Mouse (Mus musculus) midbrain, postnatal 0 days (tissue): ENCODE results near the gene Rgs3. TPM values are rescaled to one million over a fixed set of nuclear protein-coding genes. Genes with fewer than 3 reads are reported as not detected.

Experiments used
- ATAC-seq: fragments of 200-750 bp; cut with Nextera tagmentation; 2 replicates; pipeline ENCODE4 v1.8.0; 2017; ENCODE audit warnings: moderate number of reproducible peaks, mild to moderate bottlenecking, moderate TSS enrichment, moderate library complexity; ENCODE audit not compliant: low FRiP score
- DNase-seq: peaks from one replicate; pipeline ENCODE4 v3.0.0-alpha.2; 2015; ENCODE audit warnings: low spot score
- H3K27ac ChIP-seq: fragments of 300-500 bp; sonication (generic); 2 replicates; pipeline ENCODE4 v1.5.1; 2014; ENCODE audit warnings: low read depth, mild to moderate bottlenecking, low read length, mixed read lengths
- H3K27me3 ChIP-seq: fragments of 300-500 bp; sonication (generic); 2 replicates; pipeline ENCODE4 v1.6.1; 2014; ENCODE audit warnings: low read length, control low read depth, mixed read lengths; ENCODE audit not compliant: insufficient read depth
- H3K36me3 ChIP-seq: fragments of 300-500 bp; sonication (generic); 2 replicates; pipeline ENCODE4 v1.6.1; 2014; ENCODE audit warnings: low read length, control low read depth, mixed read lengths; ENCODE audit not compliant: insufficient read depth
- H3K4me1 ChIP-seq: fragments of 300-500 bp; sonication (generic); 2 replicates; pipeline ENCODE4 v1.6.1; 2014; ENCODE audit warnings: mild to moderate bottlenecking, control low read depth, antibody characterized with exemption, low read length, mixed read lengths; ENCODE audit not compliant: insufficient read depth
- H3K4me2 ChIP-seq: fragments of 300-500 bp; sonication (generic); 2 replicates; pipeline ENCODE4 v1.6.1; 2014; ENCODE audit warnings: low read depth, mild to moderate bottlenecking, low read length, mixed read lengths; ENCODE audit not compliant: poor library complexity, severe bottlenecking
- H3K4me3 ChIP-seq: fragments of 300-500 bp; sonication (generic); 2 replicates; pipeline ENCODE4 v1.5.1; 2014; ENCODE audit warnings: low read depth, mild to moderate bottlenecking, low read length, moderate library complexity
- H3K9ac ChIP-seq: fragments of 300-500 bp; sonication (generic); replicated peaks from 2 replicates; pipeline ENCODE4 v1.6.1; 2014; ENCODE audit warnings: mild to moderate bottlenecking, low read length, moderate library complexity, mixed read lengths; ENCODE audit not compliant: poor library complexity, severe bottlenecking
- H3K9me3 ChIP-seq: fragments of 300-500 bp; sonication (generic); 2 replicates; pipeline ENCODE4 v1.6.1; 2016; ENCODE audit warnings: low read length, control low read depth
- CTCF ChIP-seq: IDR thresholded peaks from 2 replicates; pipeline ENCODE4 v1.5.1; 2016; ENCODE audit warnings: antibody characterized with exemption, mild to moderate bottlenecking
- WGBS: fragments of 180-500 bp; shearing (Covaris S2); extraction: QIAGEN DNeasy Blood & Tissue Kit; methylation state at CpG from one replicate; pipeline ENCODE4 v1.1.7; 2014; 5-methylcytosine and 5-hydroxymethylcytosine counted together
- polyA plus RNA-seq: library from polyadenylated mRNA; unstranded; fragments of >200 nt; fragmentation: Nextera tagmentation; extraction: Ambion mirVana; gene quantifications from 2 replicates; pipeline ENCODE4 v1.2.1, GENCODE M21; 2015
- total RNA-seq: library from RNA; depleted of rRNA; stranded (reverse); fragments of >200 nt; gene quantifications from 2 replicates; pipeline ENCODE4 v1.2.3, GENCODE M21; 2014

Rgs3 gene
- total and polyA plus RNA-seq, 2 experiments from 2014 or later, result 55.6 to 89.4 TPM

DNA sequence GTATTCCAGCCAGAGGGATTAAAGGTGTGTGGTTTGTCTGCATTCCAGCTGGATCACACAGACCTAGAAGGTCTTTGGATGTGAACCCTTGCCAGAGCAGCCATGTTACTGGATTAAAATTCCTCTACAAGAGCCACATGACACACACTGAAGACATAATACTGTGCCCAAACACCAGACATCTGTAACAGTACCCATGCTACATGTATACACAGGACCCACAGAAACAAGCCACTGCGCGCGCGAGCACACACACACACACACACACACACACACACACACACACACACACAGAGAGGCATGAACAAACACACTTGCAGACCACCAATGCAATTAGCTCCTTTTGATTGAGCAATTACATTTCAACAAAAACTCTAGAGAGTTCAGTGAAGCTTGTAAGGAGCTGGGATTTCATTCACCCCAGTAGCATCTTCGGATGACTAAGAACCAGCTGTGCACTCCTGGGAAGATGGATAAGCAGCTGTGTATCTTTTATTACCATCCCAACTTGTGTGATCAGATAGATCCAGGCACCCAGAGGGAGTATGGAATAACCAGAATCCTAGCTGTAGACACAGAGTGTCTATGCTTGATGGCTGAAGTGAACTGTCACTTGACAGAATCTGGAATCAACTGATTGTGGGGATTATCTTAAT lies 166.8 kb downstream of the Rgs3 start:
- Histone ChIP-seq H3K9ac (no peak overlapping the region), H3K36me3 (no peaks in the 10 kb centered on the region), H3K4me2 (no peak overlapping the region), H3K4me3 (no peak overlapping the region), H3K27me3 (no peaks in the 10 kb centered on the region), H3K4me1 (no peaks in the 10 kb centered on the region), H3K9me3 (no peaks in the 10 kb centered on the region), H3K27ac (no peak overlapping the region)
- WGBS, result 84% methylated on average over 5 of the region's 5 CpGs
- TF ChIP-seq CTCF, result no peak
- DNase-seq, result peak; percentile 5
- no peak for ATAC-seq

DNA sequence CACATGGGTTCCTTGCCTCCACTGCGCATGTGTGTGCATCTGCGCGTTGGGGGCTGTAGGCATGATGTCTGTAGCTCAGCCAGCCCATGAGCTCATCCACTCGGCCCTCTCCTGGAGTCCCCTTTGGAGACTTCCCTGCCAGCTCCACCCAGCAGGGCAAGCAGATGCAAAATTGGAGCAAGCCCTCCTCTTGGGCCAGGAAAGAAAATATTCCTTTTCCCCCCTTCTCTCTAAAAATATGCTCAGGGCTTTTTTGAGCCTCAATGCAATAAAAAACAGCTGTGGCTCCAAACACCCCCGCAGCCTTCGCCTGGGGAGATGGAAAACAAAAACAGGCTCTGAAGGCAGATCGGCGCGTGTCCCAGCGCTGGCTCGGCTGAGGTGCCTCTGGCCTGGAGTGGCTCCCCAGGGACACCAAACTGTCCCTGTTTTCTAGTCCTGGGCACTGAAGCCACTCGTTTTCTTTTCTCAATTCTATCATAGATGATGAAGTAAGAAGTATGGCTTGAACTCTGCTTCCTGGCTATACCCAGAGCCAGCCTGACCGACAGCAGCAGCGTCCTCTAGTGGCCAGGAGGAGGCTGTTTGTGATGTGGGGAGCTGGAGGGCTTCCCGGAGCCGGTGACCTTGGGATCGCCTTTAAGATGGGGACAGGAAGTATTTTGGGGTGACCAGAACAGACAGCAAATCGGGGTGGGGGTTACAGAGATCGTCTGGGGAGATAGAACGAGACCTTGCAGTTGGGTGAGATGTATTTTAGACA lies 168.1 kb downstream of the Rgs3 start:
- ATAC-seq (no peak), DNase-seq (peak; percentile 7)
- Histone ChIP-seq H3K27ac (no peak overlapping the region), H3K27me3 (no peaks in the 10 kb centered on the region), H3K4me3 (no peak overlapping the region), H3K9me3 (no peaks in the 10 kb centered on the region), H3K4me1 (no peaks in the 10 kb centered on the region), H3K36me3 (no peaks in the 10 kb centered on the region), H3K9ac (no peak overlapping the region), H3K4me2 (no peak overlapping the region)
- TF ChIP-seq CTCF, result peak; percentile 25; the same call in 1 of the 2 replicates
- 71% methylated on average over 20 of the region's 20 CpGs for WGBS

DNA sequence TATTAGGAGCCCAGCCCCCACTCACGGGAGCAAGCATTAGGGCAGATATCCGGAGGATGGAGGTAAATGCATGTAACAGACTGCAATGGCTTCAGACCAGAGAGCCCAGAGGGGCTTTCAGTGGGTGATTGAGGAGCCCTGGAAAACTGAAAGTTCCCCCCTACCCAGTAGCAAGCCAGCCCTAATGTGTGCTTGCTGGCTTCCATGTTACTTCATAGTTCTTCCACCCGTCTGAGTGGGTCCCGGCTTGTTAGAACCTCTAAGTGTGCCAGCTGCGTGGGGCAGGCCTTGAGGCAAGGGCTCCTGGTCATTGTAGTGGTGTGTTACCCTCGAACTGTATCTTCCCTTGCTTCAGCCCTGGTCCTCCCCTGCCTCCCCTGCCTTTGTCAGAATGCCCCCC lies 168.8 kb downstream of the Rgs3 start:
- Histone ChIP-seq H3K27me3 (no peaks in the 10 kb centered on the region), H3K9me3 (no peaks in the 10 kb centered on the region), H3K9ac (no peak overlapping the region), H3K4me2 (no peak overlapping the region), H3K36me3 (no peaks in the 10 kb centered on the region), H3K4me1 (no peaks in the 10 kb centered on the region; the same call in 1 of the 2 replicates), H3K4me3 (no peak overlapping the region), H3K27ac (no peak overlapping the region)
- TF ChIP-seq CTCF, result no peak
- no peak for DNase-seq
- WGBS, result 79% methylated on average over 6 of the region's 6 CpGs
- ATAC-seq, result no peak

DNA sequence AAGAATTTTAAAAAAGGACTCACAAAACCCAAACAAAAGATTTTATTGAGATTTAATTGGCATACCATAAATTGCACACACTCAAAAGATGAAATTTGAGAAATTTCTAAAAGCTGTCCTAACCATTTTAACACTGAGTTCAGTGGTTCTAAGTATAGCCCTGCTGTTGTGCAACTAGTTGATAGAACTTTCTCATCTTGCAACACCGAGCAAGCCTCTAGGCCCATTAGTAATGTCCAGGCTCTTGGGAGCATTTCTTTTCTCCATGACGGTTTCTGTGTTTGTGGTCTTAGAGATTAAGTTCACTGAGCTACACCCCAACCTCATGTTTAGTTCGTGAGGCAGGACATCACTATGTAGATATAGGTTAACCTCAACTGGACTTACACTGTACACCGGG lies 169.5 kb downstream of the Rgs3 start:
- H3K9ac ChIP-seq, result no peak overlapping the region
- DNase-seq, result no peak

DNA sequence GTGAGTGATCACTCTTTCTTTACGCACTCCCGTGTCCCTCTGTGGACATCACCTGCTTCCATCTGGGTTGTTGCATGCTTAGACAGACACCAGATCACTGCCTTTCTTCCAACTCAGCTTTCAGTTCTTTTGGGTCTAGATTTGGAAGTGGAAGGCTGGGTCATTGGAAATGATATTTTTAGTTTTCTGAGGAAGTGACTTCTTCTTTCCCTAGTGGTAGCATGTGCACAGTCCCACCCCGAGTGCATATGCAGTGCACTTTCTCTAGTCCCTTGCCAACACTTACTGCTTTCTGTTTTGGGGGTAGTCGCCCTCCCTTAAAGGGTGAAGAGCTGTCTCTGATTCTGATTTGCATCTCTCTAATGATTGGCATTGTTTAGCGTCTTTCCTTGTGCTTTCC lies 170.3 kb downstream of the Rgs3 start:
- Histone ChIP-seq H3K36me3 (no peaks in the 10 kb centered on the region), H3K27ac (no peak overlapping the region), H3K4me3 (no peak overlapping the region), H3K9ac (no peak overlapping the region), H3K9me3 (no peaks in the 10 kb centered on the region), H3K4me1 (no peaks in the 10 kb centered on the region; the same call in 1 of the 2 replicates), H3K4me2 (no peak overlapping the region), H3K27me3 (no peaks in the 10 kb centered on the region)
- TF ChIP-seq CTCF, result no peak
- WGBS, result 81% methylated on average over 5 of the region's 5 CpGs
- ATAC-seq (no peak), DNase-seq (no peak)

More for the DNA sequence above, 169.5 kb downstream of the Rgs3 start:
- Histone ChIP-seq H3K9me3 (no peaks in the 10 kb centered on the region), H3K4me2 (no peak overlapping the region), H3K27me3 (no peaks in the 10 kb centered on the region), H3K4me1 (no peaks in the 10 kb centered on the region; the same call in 1 of the 2 replicates), H3K27ac (no peak overlapping the region), H3K36me3 (no peaks in the 10 kb centered on the region), H3K4me3 (no peak overlapping the region)
- 87% methylated on average over 4 of the region's 4 CpGs for WGBS
- no peak for ATAC-seq
- no peak for TF ChIP-seq CTCF

DNA sequence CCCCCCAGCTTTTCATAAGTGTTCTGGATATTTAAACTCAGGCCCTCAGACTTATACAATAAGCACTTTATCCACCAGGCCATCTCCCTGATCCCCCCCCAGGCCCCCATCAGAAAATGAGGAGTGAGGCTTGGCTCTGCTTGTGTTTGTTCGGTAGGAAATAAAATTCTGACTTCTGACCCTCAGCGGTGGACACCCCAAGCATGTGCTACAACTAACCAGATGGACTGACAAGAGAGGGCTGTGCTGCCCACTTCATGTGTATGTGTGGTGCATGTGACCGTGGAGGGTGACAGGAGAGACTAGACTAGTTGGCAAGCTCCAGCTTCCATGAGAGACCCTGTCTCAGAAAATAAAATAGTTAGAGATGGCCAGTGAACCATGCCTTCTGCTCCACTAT lies 171.2 kb downstream of the Rgs3 start:
- no peaks in the 10 kb centered on the region for H3K9me3 ChIP-seq
- TF ChIP-seq CTCF, result no peak
- ATAC-seq (no peak), DNase-seq (no peak)
- H3K4me3 ChIP-seq, result no peak overlapping the region
- WGBS, result 82% methylated on average over 3 of the region's 3 CpGs
- no peaks in the 10 kb centered on the region for H3K36me3 ChIP-seq
- H3K4me1 ChIP-seq, result no peaks in the 10 kb centered on the region; the same call in 1 of the 2 replicates
- no peak overlapping the region for H3K9ac ChIP-seq
- H3K4me2 ChIP-seq, result no peak overlapping the region
- H3K27ac ChIP-seq, result no peak overlapping the region
- H3K27me3 ChIP-seq, result no peaks in the 10 kb centered on the region
